Mouse (Mus musculus) effector memory CD4-positive, alpha-beta T cell, adult 7 months (primary cell): ENCODE results near the gene Fam71f2. TPM values are rescaled to one million over a fixed set of nuclear protein-coding genes. Genes with fewer than 3 reads are reported as not detected.

ENCODE experiments used
- polyA plus RNA-seq: library from polyadenylated mRNA; unstranded; fragments of 100-300 nt; shearing (Covaris generic); gene quantifications from one replicate; pipeline ENCODE4 v1.2.1, GENCODE M21; 2017

Gene Fam71f2
- polyA plus RNA-seq = 0.52 TPM

DNA sequence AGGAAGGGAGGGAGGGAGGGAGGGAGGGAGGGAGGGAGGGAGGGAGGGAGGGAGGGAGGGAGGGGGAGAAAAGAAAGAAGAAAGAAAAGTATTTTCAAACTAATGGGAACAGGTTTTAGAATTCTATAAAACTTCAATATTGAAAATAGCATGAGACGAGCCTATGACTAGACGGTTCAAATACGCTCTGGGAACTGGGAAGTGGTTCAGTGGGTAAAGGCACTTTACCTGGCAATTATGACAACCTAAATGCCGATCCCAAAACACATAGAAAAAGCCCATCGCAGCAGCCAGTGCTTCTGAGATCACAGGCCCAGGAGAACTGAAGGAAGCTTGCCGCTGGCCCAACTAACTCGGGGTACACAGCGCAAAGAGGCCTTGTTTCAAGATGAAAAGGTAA, at the start of gene Fam71f2:
Gene Fam71f2 (plus strand): TSS at position 301 of the 400 bp plus-strand sequence.

GRCm38 (mm10) chr6:29272312-29273072, 6.9 kb upstream of the Fam71f2 start, which contains the start of gene Hilpda:
Gene Hilpda, plus strand, starts transcription at chr6:29272488.

DNA sequence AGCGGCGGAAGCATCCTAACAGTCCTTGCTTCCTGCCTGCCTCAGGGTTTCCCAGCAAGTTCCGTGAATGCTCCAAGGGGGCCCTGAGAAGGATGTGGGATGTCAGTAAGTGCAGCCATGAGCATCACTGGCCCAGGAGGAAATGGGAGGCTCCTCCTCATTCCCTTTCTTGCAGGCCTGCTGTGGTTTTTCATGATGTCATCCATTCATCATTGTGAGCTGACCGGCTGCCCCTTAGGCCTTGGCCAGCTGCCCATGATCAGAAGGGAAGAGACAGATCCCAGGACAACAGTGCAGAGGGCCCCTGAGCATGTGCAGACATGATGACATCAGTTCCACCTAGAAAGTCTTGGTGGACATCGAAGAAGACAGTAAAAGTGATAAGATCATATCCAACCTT, 39.5 kb downstream of the Fam71f2 start, which contains the start of gene Fam71f1:
Gene Fam71f1 (plus strand): TSS at position 262 of the 400 bp plus-strand sequence.

Other genes starting within 250 kb of the Fam71f2 start
- gene Lep, start 219.4 kb upstream of the Fam71f2 start, polyA plus RNA-seq = not detected
- gene Rbm28, start 114.6 kb upstream of the Fam71f2 start, polyA plus RNA-seq = 63.0 TPM
- 0.48 TPM for gene Prrt4, start 100.0 kb upstream of the Fam71f2 start, polyA plus RNA-seq
- 117 TPM for gene Impdh1, start 63.2 kb upstream of the Fam71f2 start, polyA plus RNA-seq
- gene Hilpda, start 7.1 kb upstream of the Fam71f2 start, polyA plus RNA-seq = 229 TPM
- gene Fam71f1, start 39.5 kb downstream of the Fam71f2 start, polyA plus RNA-seq = not detected
- 76.9 TPM for gene Calu, start 68.5 kb downstream of the Fam71f2 start, polyA plus RNA-seq
- not detected for gene Opn1sw, start 108.9 kb downstream of the Fam71f2 start, polyA plus RNA-seq
- 1.9 TPM for gene Ccdc136, start 116.7 kb downstream of the Fam71f2 start, polyA plus RNA-seq
- 0.10 TPM for gene Flnc, start 153.7 kb downstream of the Fam71f2 start, polyA plus RNA-seq
- gene Atp6v1f, start 188.1 kb downstream of the Fam71f2 start, polyA plus RNA-seq = 295 TPM
- not detected for gene Atp6v1fnb, start 191.8 kb downstream of the Fam71f2 start, polyA plus RNA-seq
- 0.72 TPM for gene Kcp, start 228.4 kb downstream of the Fam71f2 start, polyA plus RNA-seq
- gene Irf5, start 247.0 kb downstream of the Fam71f2 start, polyA plus RNA-seq = 27.2 TPM